Mouse (Mus musculus) leukemia stem cell, adult 10-12 weeks (primary cell): ENCODE results near the gene Olfr1186. TPM values are rescaled to one million over a fixed set of nuclear protein-coding genes. Genes with fewer than 3 reads are reported as not detected.

Experiments
- polyA plus RNA-seq: library from polyadenylated mRNA; stranded (reverse); fragments of >175 nt; gene quantifications from 2 replicates; pipeline ENCODE4 v1.2.3, GENCODE M21; 2012; ENCODE audit warnings: low replicate concordance

Gene Olfr1186
- not detected in 2 replicates for polyA plus RNA-seq

DNA sequence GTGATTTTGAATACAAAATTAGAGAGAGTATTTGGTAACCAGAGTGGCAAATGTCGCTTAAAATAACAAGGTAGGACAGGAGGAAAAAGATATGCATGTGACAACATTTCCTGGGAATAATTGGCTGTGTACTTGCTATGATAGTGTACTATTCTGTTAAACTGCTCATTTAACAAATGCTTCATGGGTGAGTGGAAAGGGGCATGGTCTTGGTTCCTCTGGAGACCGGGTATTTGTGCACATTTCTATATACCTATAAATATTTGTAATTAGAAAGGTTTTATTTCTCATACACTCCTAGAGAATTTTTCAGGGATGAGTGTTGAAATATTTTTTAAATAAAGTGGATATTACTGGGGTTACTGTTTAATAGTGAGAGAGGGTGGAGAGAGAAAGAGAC, at the start of gene Olfr1186:
Gene Olfr1186, plus strand, starts transcription at position 301 of the 400 bp plus-strand sequence.

DNA sequence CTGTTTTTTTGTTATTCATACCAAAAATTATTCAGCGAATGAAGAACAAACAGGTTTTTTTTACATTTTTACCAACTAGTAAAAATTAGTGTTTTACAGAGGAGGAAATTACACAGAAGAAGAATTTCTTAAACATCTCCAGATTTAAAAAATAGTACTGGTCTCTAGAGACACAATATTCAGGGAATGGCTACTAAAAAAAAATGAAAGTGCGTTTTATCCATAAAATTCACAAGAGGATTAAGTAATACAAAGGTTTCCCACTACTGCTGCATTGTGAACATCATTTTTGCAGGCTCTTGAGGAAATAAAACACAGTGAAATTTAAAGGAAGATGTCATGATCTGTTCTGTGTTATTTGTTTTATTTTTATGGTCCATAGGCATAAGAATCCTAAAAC, 35.1 kb upstream of the Olfr1186 start, which contains the start of gene Olfr1184:
Gene Olfr1184, plus strand, starts transcription at position 301 of the 400 bp plus-strand sequence.

DNA sequence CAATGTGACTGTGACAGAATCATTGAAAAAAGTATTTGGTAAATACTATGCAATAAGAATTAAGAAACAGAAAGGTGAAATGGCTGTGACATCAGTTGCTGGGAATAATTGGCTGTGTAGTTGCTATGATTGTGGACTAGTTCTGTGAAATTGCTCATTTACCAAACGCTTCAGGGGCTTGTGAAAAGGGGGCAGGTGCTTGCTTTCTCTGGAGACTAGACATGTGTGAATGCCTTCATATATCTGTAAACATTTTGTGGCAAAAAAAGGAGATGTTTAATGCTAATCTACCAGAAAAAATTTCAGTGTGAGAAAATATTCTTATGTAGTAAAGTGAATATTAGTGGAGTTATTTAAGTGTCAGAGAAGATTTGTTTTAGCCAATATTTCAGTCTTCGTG, 25.3 kb upstream of the Olfr1186 start, which contains the start of gene Olfr1185-ps1:
Gene Olfr1185-ps1, plus strand, starts transcription at position 301 of the 400 bp plus-strand sequence.

DNA sequence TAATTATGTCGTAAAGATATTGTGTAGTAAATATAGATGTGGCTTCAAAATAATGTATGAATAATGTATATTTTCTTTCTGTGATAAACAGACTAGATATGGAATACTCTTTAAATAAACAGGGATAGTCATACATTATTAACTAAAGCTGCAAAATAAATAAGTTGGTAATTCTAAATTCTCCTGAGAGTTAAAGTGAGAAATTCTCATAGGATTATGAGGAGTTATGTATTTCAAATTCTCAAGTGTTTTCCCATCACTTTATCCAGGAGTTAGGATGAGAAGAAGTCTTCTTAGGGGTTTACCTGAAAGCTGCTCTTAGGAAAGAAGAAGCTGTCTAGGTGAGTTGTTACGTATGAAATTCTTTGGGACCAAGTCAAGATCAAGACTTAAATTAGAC, 38.3 kb downstream of the Olfr1186 start, which contains the start of gene Olfr1188:
Gene Olfr1188, plus strand, starts transcription at position 301 of the 400 bp plus-strand sequence.

Other genes with a start within 250 kb of the Olfr1186 start
- not detected in 2 replicates for gene Olfr1173, start 238.7 kb upstream of the Olfr1186 start, polyA plus RNA-seq
- not detected in 2 replicates for gene Olfr1174-ps, start 203.4 kb upstream of the Olfr1186 start, polyA plus RNA-seq
- not detected in 2 replicates for gene Olfr1175-ps, start 191.3 kb upstream of the Olfr1186 start, polyA plus RNA-seq
- gene Olfr1176, start 181.8 kb upstream of the Olfr1186 start, polyA plus RNA-seq, result not detected in 2 replicates
- gene Olfr1177-ps, start 172.1 kb upstream of the Olfr1186 start, polyA plus RNA-seq, result not detected in 2 replicates
- gene Olfr1178, start 131.5 kb upstream of the Olfr1186 start, polyA plus RNA-seq, result not detected in 2 replicates
- gene Olfr1179, start 112.1 kb upstream of the Olfr1186 start, polyA plus RNA-seq, result not detected in 2 replicates
- gene Olfr1180, start 99.4 kb upstream of the Olfr1186 start, polyA plus RNA-seq, result not detected in 2 replicates
- not detected in 2 replicates for gene Olfr1181, start 92.4 kb upstream of the Olfr1186 start, polyA plus RNA-seq
- gene Gm13757, start 69.4 kb upstream of the Olfr1186 start, polyA plus RNA-seq, result not detected in 2 replicates
- gene Olfr1183, start 63.7 kb upstream of the Olfr1186 start, polyA plus RNA-seq, result not detected in 2 replicates
- gene Olfr1184, start 35.0 kb upstream of the Olfr1186 start, polyA plus RNA-seq, result not detected in 2 replicates
- not detected in 2 replicates for gene Olfr1185-ps1, start 25.2 kb upstream of the Olfr1186 start, polyA plus RNA-seq
- gene Olfr1188, start 38.4 kb downstream of the Olfr1186 start, polyA plus RNA-seq, result not detected in 2 replicates
- not detected in 2 replicates for gene Olfr1189, start 67.9 kb downstream of the Olfr1186 start, polyA plus RNA-seq
- not detected in 2 replicates for gene Olfr1191-ps1, start 122.0 kb downstream of the Olfr1186 start, polyA plus RNA-seq
- 0.02 TPM in 1 of 2 replicates, not detected in the other for gene Olfr1192-ps1, start 130.0 kb downstream of the Olfr1186 start, polyA plus RNA-seq
- gene Olfr1193, start 157.1 kb downstream of the Olfr1186 start, polyA plus RNA-seq, result not detected in 2 replicates
- gene Olfr1195, start 170.6 kb downstream of the Olfr1186 start, polyA plus RNA-seq, result not detected in 2 replicates
- gene Olfr1196, start 186.0 kb downstream of the Olfr1186 start, polyA plus RNA-seq, result not detected in 2 replicates
- not detected in 2 replicates for gene Olfr1197, start 213.8 kb downstream of the Olfr1186 start, polyA plus RNA-seq
- not detected in 2 replicates for gene Olfr1198, start 232.8 kb downstream of the Olfr1186 start, polyA plus RNA-seq
- gene Olfr1199, start 241.9 kb downstream of the Olfr1186 start, polyA plus RNA-seq, result not detected in 2 replicates